Mouse (Mus musculus) neural tube, embryonic 14.5 days (tissue): ENCODE data around the gene Sart3. TPM values are rescaled to one million over a fixed set of nuclear protein-coding genes. Genes with fewer than 3 reads are reported as not detected.
"Not testable (repeated sequence)": the region's sequence is repeated elsewhere in the genome, so short reads cannot be mapped to it uniquely, and the experiment has no call there.

ENCODE experiments used
- ATAC-seq: fragments of 200-750 bp; cut with Nextera tagmentation; 2 replicates; pipeline ENCODE4 v1.8.0; 2017; ENCODE audit warnings: low read depth, mild to moderate bottlenecking, moderate TSS enrichment, moderate library complexity
- H3K27ac ChIP-seq: fragments of 300-500 bp; sonication (generic); 2 replicates; pipeline ENCODE4 v1.5.1; 2014; ENCODE audit warnings: low read depth, mild to moderate bottlenecking, control low read depth, low read length, moderate library complexity, mixed read lengths
- H3K27me3 ChIP-seq: fragments of 300-500 bp; sonication (generic); 2 replicates; pipeline ENCODE4 v1.6.1; 2014; ENCODE audit warnings: low read length; ENCODE audit not compliant: control insufficient read depth, insufficient read depth
- H3K36me3 ChIP-seq: fragments of 300-500 bp; sonication (generic); 2 replicates; pipeline ENCODE4 v1.6.1; 2014; ENCODE audit warnings: low read length, mixed read lengths; ENCODE audit not compliant: control insufficient read depth, insufficient read depth
- H3K4me1 ChIP-seq: fragments of 300-500 bp; sonication (generic); 2 replicates; pipeline ENCODE4 v1.6.1; 2014; ENCODE audit warnings: low read length; ENCODE audit not compliant: control insufficient read depth, insufficient read depth
- H3K4me2 ChIP-seq: fragments of 300-500 bp; sonication (generic); 2 replicates; pipeline ENCODE4 v1.6.1; 2014; ENCODE audit warnings: mild to moderate bottlenecking, low read depth, low read length, control low read depth
- H3K4me3 ChIP-seq: fragments of 300-500 bp; sonication (generic); 2 replicates; pipeline ENCODE4 v1.5.1; 2014; ENCODE audit warnings: low read depth, low read length, control low read depth, mixed read lengths
- H3K9ac ChIP-seq: fragments of 300-500 bp; sonication (generic); replicated peaks from 2 replicates; pipeline ENCODE4 v1.6.1; 2014; ENCODE audit warnings: low read depth, mild to moderate bottlenecking, control low read depth, low read length, mixed read lengths
- H3K9me3 ChIP-seq: fragments of 300-500 bp; sonication (generic); 2 replicates; pipeline ENCODE4 v1.6.1; 2016; ENCODE audit warnings: low read length; ENCODE audit not compliant: control insufficient read depth
- WGBS: fragments of 180-500 bp; shearing (Covaris S2); extraction: QIAGEN DNeasy Blood & Tissue Kit; methylation state at CpG from one replicate; pipeline ENCODE4 v1.1.7; 2014; 5-methylcytosine and 5-hydroxymethylcytosine counted together
- polyA plus RNA-seq: library from polyadenylated mRNA; unstranded; fragments of >200 nt; fragmentation: Nextera tagmentation; extraction: Ambion mirVana; gene quantifications from 2 replicates; pipeline ENCODE4 v1.2.1, GENCODE M21; 2014

Gene Sart3
- polyA plus RNA-seq, 1 experiment from 2014 or later, result 33.7 TPM

DNA sequence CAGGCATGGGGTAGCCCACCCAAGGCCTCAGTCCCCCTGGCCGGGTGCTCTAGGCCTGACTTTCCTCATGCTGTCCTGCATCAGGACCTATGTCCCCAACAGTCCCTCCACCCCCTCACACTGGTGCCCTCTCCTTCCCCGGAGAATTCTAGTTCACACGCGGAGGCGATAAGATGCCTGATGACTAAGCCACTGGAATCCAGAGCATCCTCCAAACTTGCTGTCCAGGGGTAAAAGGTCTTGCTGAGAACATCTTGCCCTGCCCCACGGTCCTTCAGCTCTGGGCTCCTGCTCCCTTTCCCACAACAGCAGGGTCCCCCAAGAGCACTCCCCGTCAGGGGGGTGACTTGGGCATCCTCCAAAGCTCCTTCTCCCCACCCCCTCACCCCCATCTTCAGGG, 10.3 kb upstream of the Sart3 start:
- H3K9ac ChIP-seq, result no peak overlapping the region
- H3K4me3 ChIP-seq, result no peak overlapping the region
- H3K4me1 ChIP-seq, result no peaks in the 10 kb centered on the region
- H3K27me3 ChIP-seq, result no peaks in the 10 kb centered on the region
- no peaks in the 10 kb centered on the region for H3K9me3 ChIP-seq
- H3K27ac ChIP-seq, result no peak overlapping the region
- no peaks in the 10 kb centered on the region for H3K36me3 ChIP-seq
- no peak overlapping the region for H3K4me2 ChIP-seq
- no peak for ATAC-seq
- 96% methylated on average over 7 of the region's 7 CpGs for WGBS

DNA sequence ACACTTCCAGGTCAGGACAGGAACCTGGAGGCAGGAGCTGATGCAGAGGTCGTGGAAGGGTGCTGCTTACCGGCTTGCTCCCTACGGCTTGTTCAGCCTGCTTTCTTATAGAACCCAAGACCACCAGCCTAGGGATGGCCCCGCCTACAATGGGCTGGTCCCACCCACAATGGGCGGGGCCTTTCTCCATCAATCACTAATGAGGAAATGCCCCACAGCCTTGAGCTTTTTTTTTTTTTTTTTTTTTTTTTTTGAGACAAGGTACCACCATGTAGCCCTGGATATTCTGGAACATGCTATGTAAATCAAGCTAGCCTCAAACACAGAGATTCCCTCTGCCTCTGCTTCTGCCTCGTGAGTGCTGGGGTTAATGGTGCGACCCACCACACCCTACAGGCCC, 9.6 kb upstream of the Sart3 start:
- no peak overlapping the region for H3K4me3 ChIP-seq
- WGBS, result 82% methylated on average over 7 of the region's 7 CpGs
- ATAC-seq, result no peak
- H3K4me2 ChIP-seq, result no peak overlapping the region
- H3K9ac ChIP-seq, result no peak overlapping the region
- H3K36me3 ChIP-seq, result 0 out of 2 replicates have a peak, but pooled peaks cover 3% of the 10 kb centered on the region
- no peaks in the 10 kb centered on the region for H3K9me3 ChIP-seq
- no peak overlapping the region for H3K27ac ChIP-seq
- H3K27me3 ChIP-seq, result no peaks in the 10 kb centered on the region
- H3K4me1 ChIP-seq, result no peaks in the 10 kb centered on the region

DNA sequence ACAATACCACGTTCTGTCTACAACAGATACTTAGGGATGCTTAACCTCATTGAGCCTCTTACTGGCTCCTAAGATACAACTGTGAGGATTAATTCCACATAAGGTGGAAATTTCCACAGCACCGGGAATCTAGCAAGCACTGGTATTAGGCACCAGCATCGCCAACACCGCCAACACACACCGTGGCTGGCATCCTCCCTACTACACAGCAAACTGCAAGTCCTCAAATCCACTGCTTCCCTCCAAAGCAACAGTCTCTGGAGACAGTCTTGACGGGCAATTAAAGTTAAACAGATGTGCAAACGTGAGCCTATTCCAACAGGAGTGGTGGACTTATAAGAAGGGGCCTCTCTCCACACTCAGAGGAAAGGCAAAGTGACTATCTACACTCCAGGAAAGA, 8.9 kb upstream of the Sart3 start:
- Histone ChIP-seq H3K27me3 (no peaks in the 10 kb centered on the region), H3K4me3 (no peak overlapping the region), H3K27ac (no peak overlapping the region), H3K9me3 (no peaks in the 10 kb centered on the region), H3K36me3 (peaks cover 7% of the 10 kb centered on the region; the same call in 1 of the 2 replicates), H3K4me2 (no peak overlapping the region), H3K9ac (no peak overlapping the region), H3K4me1 (no peaks in the 10 kb centered on the region)
- WGBS, result 78% methylated on average over 7 of the region's 7 CpGs
- ATAC-seq, result no peak

DNA sequence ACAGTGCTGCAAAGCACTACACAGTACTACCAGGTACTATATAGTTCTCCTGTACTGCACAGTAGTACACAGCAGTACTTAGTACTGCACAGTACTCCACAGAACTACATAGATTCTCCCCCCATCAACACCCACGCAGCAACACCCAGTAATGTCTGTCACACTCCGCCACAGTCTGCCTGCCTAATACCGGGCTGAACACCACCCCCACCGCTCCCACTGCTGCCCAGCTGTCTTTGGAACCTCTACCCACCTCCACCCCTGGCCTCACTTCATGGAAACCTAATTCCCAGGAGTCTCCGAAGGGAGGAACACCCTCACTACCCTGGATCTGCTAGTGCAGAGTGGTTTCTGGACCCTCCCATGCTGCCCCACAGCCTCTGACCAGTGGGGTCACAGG, 8.5 kb upstream of the Sart3 start:
- 93% methylated on average over 5 of the region's 5 CpGs for WGBS
- ATAC-seq, result no peak
- no peak overlapping the region for H3K4me2 ChIP-seq

DNA sequence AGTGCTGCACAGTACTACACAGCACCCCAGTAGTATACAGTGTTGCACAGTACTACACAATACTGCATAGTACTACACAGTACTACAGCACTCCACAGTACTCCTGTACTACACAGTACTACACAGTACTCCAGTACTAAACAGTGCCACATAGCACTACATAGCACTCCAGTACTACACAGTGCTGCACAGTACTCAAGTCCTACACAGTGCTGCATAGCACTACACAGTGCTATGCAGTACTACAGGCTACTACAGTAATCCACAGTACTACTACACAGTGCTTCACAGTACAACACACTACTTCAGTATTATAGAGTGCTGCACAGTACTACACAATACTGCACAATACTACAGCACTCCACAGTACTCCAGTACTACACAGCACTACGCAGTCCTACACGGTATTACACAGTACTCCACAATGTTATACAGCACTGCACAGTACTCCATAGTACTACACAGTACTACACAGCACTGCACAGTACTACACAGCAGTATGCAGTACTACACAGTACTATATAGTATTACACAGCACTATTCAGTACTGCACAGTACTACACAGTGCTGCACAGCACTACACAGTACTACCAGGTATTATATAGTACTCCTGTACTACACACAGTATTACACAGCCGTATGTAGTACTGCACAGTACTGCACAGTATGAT, 7.9 kb upstream of the Sart3 start:
- Histone ChIP-seq H3K36me3 (peaks cover 16% of the 10 kb centered on the region), H3K27me3 (no peaks in the 10 kb centered on the region), H3K4me2 (no peak overlapping the region), H3K27ac (no peak overlapping the region), H3K9ac (no peak overlapping the region), H3K4me3 (no peak overlapping the region), H3K4me1 (no peaks in the 10 kb centered on the region), H3K9me3 (no peaks in the 10 kb centered on the region)
- 97% methylated on average over 3 of the region's 3 CpGs for WGBS
- ATAC-seq, result peak; percentile 34; the same call in 1 of the 2 replicates

More for the DNA sequence above, 8.5 kb upstream of the Sart3 start:
- no peak overlapping the region for H3K4me3 ChIP-seq
- no peak overlapping the region for H3K9ac ChIP-seq
- no peak overlapping the region for H3K27ac ChIP-seq
- H3K9me3 ChIP-seq, result no peaks in the 10 kb centered on the region
- H3K27me3 ChIP-seq, result no peaks in the 10 kb centered on the region
- H3K36me3 ChIP-seq, result peaks cover 12% of the 10 kb centered on the region; the same call in 1 of the 2 replicates
- no peaks in the 10 kb centered on the region for H3K4me1 ChIP-seq

DNA sequence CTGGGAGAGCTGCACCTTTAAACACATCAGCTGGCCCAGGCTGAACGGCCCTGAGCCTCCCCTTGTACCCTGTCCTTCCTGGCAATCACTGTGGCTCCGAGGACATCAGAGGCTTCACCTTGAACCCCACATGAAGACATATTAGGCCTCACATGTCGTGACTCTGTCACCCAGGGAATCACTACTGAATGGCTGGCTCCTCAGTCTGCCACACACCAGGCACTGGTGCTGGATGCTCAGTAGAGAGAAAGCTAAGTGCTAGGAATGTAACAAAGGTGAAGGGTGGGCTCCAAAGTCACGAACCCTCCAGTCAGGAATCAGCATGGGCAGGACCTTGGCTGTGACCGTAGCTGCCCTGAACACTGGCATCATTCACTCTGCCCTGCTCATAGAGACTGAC, 7.3 kb upstream of the Sart3 start:
- H3K27ac ChIP-seq, result no peak overlapping the region
- no peaks in the 10 kb centered on the region for H3K27me3 ChIP-seq
- no peak for ATAC-seq
- 81% methylated on average over 5 of the region's 5 CpGs for WGBS
- H3K36me3 ChIP-seq, result peaks cover 19% of the 10 kb centered on the region
- H3K4me3 ChIP-seq, result no peak overlapping the region
- H3K9ac ChIP-seq, result no peak overlapping the region
- no peak overlapping the region for H3K4me2 ChIP-seq
- H3K4me1 ChIP-seq, result no peaks in the 10 kb centered on the region
- no peaks in the 10 kb centered on the region for H3K9me3 ChIP-seq

DNA sequence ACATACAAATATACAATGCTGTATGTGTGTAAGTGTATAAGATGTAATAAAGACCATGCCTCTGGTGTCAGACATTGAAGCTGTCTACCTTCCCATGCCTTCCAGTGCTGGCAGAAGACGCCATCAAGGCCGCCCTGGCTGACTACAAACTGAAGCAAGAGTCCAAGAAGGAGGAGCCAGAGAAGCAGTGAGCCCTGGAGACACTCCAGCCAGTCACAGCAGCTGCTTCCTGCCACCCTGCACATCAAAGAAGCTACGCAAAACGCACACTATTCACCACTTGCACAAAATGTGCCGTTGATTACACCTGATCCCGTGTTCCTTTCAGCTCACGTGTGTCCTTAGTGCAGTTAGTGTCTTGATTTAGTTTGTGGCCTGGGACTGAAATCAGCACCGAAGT, 5.4 kb upstream of the Sart3 start:
- H3K27ac ChIP-seq, H3K9ac ChIP-seq, H3K27me3 ChIP-seq, H3K4me2 ChIP-seq, ATAC-seq, H3K4me1 ChIP-seq, H3K4me3 ChIP-seq, H3K9me3 ChIP-seq: not testable (repeated sequence)
- WGBS, result 90% methylated on average over 8 of the region's 8 CpGs
- H3K36me3 ChIP-seq, result peaks cover 19% of the 10 kb centered on the region

DNA sequence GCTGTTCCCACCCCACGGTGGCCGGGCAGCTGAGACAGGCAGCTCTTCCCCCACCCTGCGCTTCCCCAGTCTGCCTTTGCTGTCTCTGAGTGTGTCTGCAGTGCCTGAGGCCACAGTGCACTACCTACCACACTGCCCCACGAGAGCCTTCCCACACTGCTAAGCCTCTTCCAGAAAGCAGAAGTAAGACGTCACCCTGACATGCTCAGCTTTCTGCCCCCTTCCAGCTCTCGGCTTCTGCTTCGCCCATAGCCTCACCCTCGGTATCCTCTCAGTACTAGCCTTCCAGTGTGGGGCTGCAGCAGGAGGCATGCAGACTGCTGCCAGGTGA, 4.6 kb upstream of the Sart3 start:
- Histone ChIP-seq H3K4me2 (no peak overlapping the region), H3K9ac (no peak overlapping the region), H3K4me3 (no peak overlapping the region), H3K27me3 (no peaks in the 10 kb centered on the region), H3K36me3 (peaks cover 19% of the 10 kb centered on the region), H3K27ac (no peak overlapping the region), H3K4me1 (peaks cover 10% of the 10 kb centered on the region; the same call in 1 of the 2 replicates), H3K9me3 (no peaks in the 10 kb centered on the region)
- no peak for ATAC-seq
- 93% methylated on average over 8 of the region's 8 CpGs for WGBS

DNA sequence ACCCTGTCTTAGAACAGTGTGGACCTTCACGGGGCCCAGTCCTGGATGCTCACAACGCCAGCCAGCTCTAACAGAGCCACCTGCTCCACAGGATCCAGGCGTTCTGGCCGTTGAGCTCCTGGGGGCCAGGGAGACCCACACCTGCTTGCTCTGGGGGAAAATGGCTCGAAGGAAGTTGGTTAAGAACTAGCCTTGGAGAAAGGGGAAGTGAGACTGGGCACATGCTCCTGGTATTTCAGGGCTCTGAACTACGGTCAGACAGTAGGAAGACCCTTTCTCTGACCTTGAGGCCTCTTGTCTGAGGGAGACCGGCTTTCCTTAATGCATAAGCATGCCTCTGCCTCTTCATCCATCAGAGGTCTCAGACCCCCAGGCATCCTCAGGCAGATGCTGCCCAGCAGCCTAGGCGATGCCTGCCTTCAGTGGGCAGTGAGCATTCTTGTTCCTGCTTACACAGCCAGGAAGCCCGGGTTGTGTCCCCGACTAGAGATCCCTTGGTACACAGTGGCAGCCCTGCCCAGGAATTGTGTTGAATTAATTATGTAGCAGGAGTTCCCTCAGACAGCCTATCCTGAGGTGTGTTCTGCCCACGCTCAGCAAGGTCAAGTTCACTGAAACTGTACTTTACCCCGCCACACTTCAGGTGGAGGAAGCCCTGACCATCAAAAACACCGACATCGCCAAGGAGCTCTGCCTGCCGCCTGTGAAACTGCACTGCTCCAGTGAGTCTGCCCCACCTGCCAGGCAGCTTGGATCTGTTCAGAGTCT, 4.0 kb upstream of the Sart3 start:
- H3K4me3 ChIP-seq, result no peak overlapping the region
- 97% methylated on average over 15 of the region's 15 CpGs for WGBS

More for the DNA sequence above, 4.0 kb upstream of the Sart3 start:
- Histone ChIP-seq H3K4me1 (peaks cover 10% of the 10 kb centered on the region; the same call in 1 of the 2 replicates), H3K27me3 (no peaks in the 10 kb centered on the region), H3K4me2 (no peak overlapping the region), H3K9me3 (no peaks in the 10 kb centered on the region), H3K27ac (no peak overlapping the region), H3K36me3 (peaks cover 19% of the 10 kb centered on the region), H3K9ac (no peak overlapping the region)
- ATAC-seq, result no peak
